27 mouse cellular contexts compared by ENCODE assay signal in genomic region chr1:138480694-138481093, GRCm38 (mm10).
"Had no signal": no experiment of that assay in that cellular context is flagged by ENCODE, and none has a peak within 500 bp of the region (broad histone marks: within the 10 kb centered on the region; RNA-seq: fewer than 3 reads in every experiment).

No protein-coding gene starts in this region.

- H3K36me3 ChIP-seq: hindbrain, embryonic 12.5 days; intestine, embryonic 15.5 days had no signal

- H3K9ac ChIP-seq: heart, embryonic 12.5 days; hindbrain, embryonic 12.5 days; hindbrain, embryonic 14.5 days; intestine, embryonic 15.5 days; limb, embryonic 13.5 days; limb, embryonic 15.5 days; liver, embryonic 12.5 days; liver, embryonic 14.5 days had no signal

- H3K27me3 ChIP-seq: heart, embryonic 12.5 days; hindbrain, embryonic 12.5 days; intestine, embryonic 15.5 days; limb, embryonic 13.5 days; limb, embryonic 15.5 days; liver, embryonic 12.5 days had no signal

- H3K4me1 ChIP-seq: heart, embryonic 10.5 days; heart, embryonic 12.5 days; hindbrain, embryonic 10.5 days; hindbrain, embryonic 12.5 days; intestine, embryonic 15.5 days; limb, embryonic 13.5 days; limb, embryonic 15.5 days; liver, embryonic 12.5 days had no signal

- ATAC-seq: hindbrain, embryonic 16.5 days; inflammation-experienced regulatory T-cells, adult 6 months; intestine, embryonic 15.5 days; intestine, postnatal 0 days; liver, embryonic 12.5 days had no signal

- H3K27ac ChIP-seq: gastrocnemius, adult 2 months; heart, embryonic 10.5 days; hindbrain, embryonic 10.5 days; hindbrain, embryonic 12.5 days; hindbrain, embryonic 14.5 days; intestine, embryonic 15.5 days; layer of hippocampus, adult 2 months; left cerebral cortex, adult 2 months; limb, embryonic 13.5 days; limb, embryonic 15.5 days; liver, embryonic 12.5 days; liver, embryonic 14.5 days had no signal

- H3K9me3 ChIP-seq: heart, embryonic 10.5 days; intestine, embryonic 15.5 days; liver, embryonic 12.5 days had no signal

- H3K4me3 ChIP-seq: gastrocnemius, adult 2 months; heart, embryonic 10.5 days; heart, embryonic 12.5 days; hindbrain, embryonic 10.5 days; hindbrain, embryonic 12.5 days; intestine, embryonic 15.5 days; layer of hippocampus, adult 2 months; left cerebral cortex, adult 2 months; limb, embryonic 13.5 days; limb, embryonic 15.5 days; liver, embryonic 12.5 days had no signal

- DNase-seq: gastrocnemius, adult 2 months; gastrocnemius, postnatal 10 days; gastrocnemius, postnatal 25 days; heart, adult 18-20 months; heart, postnatal 10 days; heart, postnatal 4 days; kidney, adult 18-20 months; kidney, adult 8-10 months; kidney, postnatal 10 days; kidney, postnatal 25 days; kidney, postnatal 4 days; left cerebral cortex, postnatal 4 days had no signal
